ENCODE assay signal across 12 mouse cellular contexts in the genomic region with DNA sequence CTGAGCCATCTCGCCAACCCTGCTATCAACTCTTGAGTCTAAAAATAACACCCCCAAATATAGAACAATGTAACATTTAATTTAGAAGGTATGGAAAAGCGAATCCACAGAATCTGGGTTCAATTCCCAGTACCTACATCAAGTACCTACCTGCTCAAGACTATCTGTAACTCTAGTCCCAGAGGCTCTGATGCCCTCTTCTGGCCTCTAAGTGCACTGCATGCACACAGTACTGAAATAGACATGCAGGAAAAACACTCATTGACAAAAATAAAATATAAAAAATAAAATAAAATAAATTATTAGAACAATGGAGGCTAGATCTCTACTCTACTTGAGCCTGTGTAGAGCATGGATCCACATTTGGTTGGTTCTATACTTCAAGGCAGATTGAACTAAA. TPM values are rescaled to one million over a fixed set of nuclear protein-coding genes. Genes with fewer than 3 reads are reported as not detected.
DNase-seq lines count a peak whose midpoint lies in the region; ATAC-seq and TF ChIP-seq lines count a peak whose summit lies in the region.
"Had no signal": no experiment of that assay in that cellular context is flagged by ENCODE, and none has a peak within 500 bp of the region (broad histone marks: within the 10 kb centered on the region; RNA-seq: fewer than 3 reads in every experiment).

No protein-coding gene starts in this region.

- no peaks in the 10 kb centered on the region for H3K27me3 ChIP-seq in kidney, embryonic 14.5 days (ENCODE audit: control insufficient read depth, insufficient read depth, low read length)
- H3K27me3 ChIP-seq in thymus, adult 2 months (ENCODE audit: control insufficient read depth, insufficient read depth, low read length): no peaks in the 10 kb centered on the region
- H3K27me3 ChIP-seq in splenic B cell, adult 2 months (ENCODE audit: control insufficient read depth, insufficient read depth, low read length, poor library complexity, severe bottlenecking): no peaks in the 10 kb centered on the region
- H3K27me3 ChIP-seq: embryonic facial prominence, embryonic 13.5 days; liver, embryonic 15.5 days; midbrain, embryonic 15.5 days had no signal

- H3K27ac ChIP-seq in kidney, embryonic 14.5 days (ENCODE audit: low read depth, low read length): no peak overlapping the region
- no peak overlapping the region for H3K27ac ChIP-seq in thymus, adult 2 months (ENCODE audit: control insufficient read depth, insufficient read depth, low read length)
- H3K27ac ChIP-seq: embryonic facial prominence, embryonic 13.5 days; liver, embryonic 15.5 days; midbrain, embryonic 15.5 days had no signal

- ATAC-seq in kidney, embryonic 14.5 days (ENCODE audit: low FRiP score, low TSS enrichment): no peak
- ATAC-seq: midbrain, embryonic 15.5 days had no signal

- peak; percentile 11 for DNase-seq in adrenal gland, postnatal 14 days
- DNase-seq in adrenal gland, postnatal 4 days (ENCODE audit: low spot score in 2 of 2): no peak
- DNase-seq in kidney, adult 9 months: peak; percentile 10
- DNase-seq in thymus, adult 2 months: peak; percentile 7
- DNase-seq in thymus, postnatal 36 days: no peak
- peak; percentile 12 for DNase-seq in splenic B cell, adult 2 months (ENCODE audit: low read depth, low spot score)
- no peak for DNase-seq in urinary bladder, postnatal 36 days (ENCODE audit: low spot score in 2 of 2)

- H3K9ac ChIP-seq in kidney, embryonic 14.5 days (ENCODE audit: low read depth, low read length): no peak overlapping the region
- H3K9ac ChIP-seq: embryonic facial prominence, embryonic 13.5 days; liver, embryonic 15.5 days; midbrain, embryonic 15.5 days had no signal

- H3K9me3 ChIP-seq in kidney, embryonic 14.5 days (ENCODE audit: control insufficient read depth, low read length): no peaks in the 10 kb centered on the region
- H3K9me3 ChIP-seq: embryonic facial prominence, embryonic 13.5 days; liver, embryonic 15.5 days; midbrain, embryonic 15.5 days had no signal

- no peak for TF ChIP-seq POLR2A in thymus, adult 2 months (IDR thresholded peaks at IDR 0.05; ENCODE audit: control insufficient read depth, extremely low read depth, insufficient read depth, low read length, poor library complexity)

- H3K4me1 ChIP-seq in kidney, embryonic 14.5 days (ENCODE audit: control insufficient read depth, insufficient read depth, low read length): no peaks in the 10 kb centered on the region
- no peaks in the 10 kb centered on the region for H3K4me1 ChIP-seq in thymus, adult 2 months (replicated peaks; ENCODE audit: control insufficient read depth, insufficient read depth, low read length)
- H3K4me1 ChIP-seq: liver, embryonic 15.5 days; midbrain, embryonic 15.5 days had no signal

- H3K4me2 ChIP-seq in kidney, embryonic 14.5 days (replicated peaks; ENCODE audit: low read depth, low read length): no peak overlapping the region
- H3K4me2 ChIP-seq: embryonic facial prominence, embryonic 13.5 days; heart, embryonic 11.5 days; liver, embryonic 15.5 days; midbrain, embryonic 15.5 days had no signal

- H3K4me3 ChIP-seq in kidney, embryonic 14.5 days (ENCODE audit: low read length): no peak overlapping the region
- H3K4me3 ChIP-seq in thymus, adult 2 months (ENCODE audit: control insufficient read depth, insufficient read depth, low read length): no peak overlapping the region
- H3K4me3 ChIP-seq: embryonic facial prominence, embryonic 13.5 days; liver, embryonic 15.5 days; midbrain, embryonic 15.5 days had no signal

- 94% methylated on average over 2 of the region's 2 CpGs for WGBS in kidney, embryonic 14.5 days
- 88% methylated on average over 2 of the region's 2 CpGs for WGBS in thymus, adult 2 months

- no peak for TF ChIP-seq CTCF in thymus, adult 2 months (IDR thresholded peaks at IDR 0.05; ENCODE audit: borderline replicate concordance, control insufficient read depth, extremely low read depth, insufficient read depth, low read length, poor library complexity)

- no peaks in the 10 kb centered on the region for H3K36me3 ChIP-seq in kidney, embryonic 14.5 days (ENCODE audit: control insufficient read depth, insufficient read depth, low read length)
- H3K36me3 ChIP-seq in thymus, adult 2 months (ENCODE audit: control insufficient read depth, insufficient read depth, low read length): no peaks in the 10 kb centered on the region
- no peaks in the 10 kb centered on the region for H3K36me3 ChIP-seq in splenic B cell, adult 2 months (ENCODE audit: control insufficient read depth, insufficient read depth, low read length, poor library complexity, severe bottlenecking)
- H3K36me3 ChIP-seq: embryonic facial prominence, embryonic 13.5 days; liver, embryonic 15.5 days; midbrain, embryonic 15.5 days had no signal

RNA-seq across cellular contexts. Expression of gene Palm2, which starts 49.7 kb away (rescaled TPM):
- 24.2 and 36.0 TPM in 2 replicates for total RNA-seq in adrenal gland, postnatal 14 days (2021)
- 10 to 100 TPM; 36.6 to 42.6 TPM for total RNA-seq in adrenal gland, postnatal 4 days (2021)
- polyA plus RNA-seq in kidney, embryonic 14.5 days (2014; fragmentation: Nextera tagmentation; extraction: Ambion mirVana): 0.54 and 0.58 TPM in 2 replicates
- 0.13 and 0.18 TPM in 2 replicates for polyA plus RNA-seq in thymus, adult 2 months (2012; rRNA removed)

Comparison
In these comparisons a context has a peak if more than half of its experiments do, and no peak if none do; other contexts are left out.
1. DNase-seq: peak in adrenal gland, postnatal 14 days (single experiment), kidney, adult 9 months (single experiment), thymus, adult 2 months (single experiment) and splenic B cell, adult 2 months (single experiment); none in adrenal gland, postnatal 4 days (0 of 2), thymus, postnatal 36 days (0 of 2) and urinary bladder, postnatal 36 days (0 of 2).